16 mouse cellular contexts compared by ENCODE assay signal in the genomic region with DNA sequence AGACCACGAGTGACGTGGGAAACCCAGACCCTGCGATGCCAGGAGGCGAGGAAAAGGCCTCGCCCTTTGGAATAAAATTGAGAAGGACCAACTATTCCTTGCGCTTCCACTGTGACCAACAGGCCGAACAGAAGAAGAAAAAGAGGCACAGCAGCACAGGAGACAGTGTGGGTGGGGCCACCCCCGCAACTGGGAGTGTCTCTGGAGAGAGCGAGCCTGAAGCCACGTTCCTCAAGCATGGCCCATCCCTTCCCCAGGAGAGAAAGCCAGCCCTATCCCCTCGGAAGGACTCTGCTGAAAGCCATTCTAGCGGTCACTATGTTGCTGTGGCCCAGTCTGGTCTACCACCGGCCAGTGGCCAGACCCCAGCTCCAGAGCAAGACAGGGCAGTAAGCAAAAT. TPM values are rescaled to one million over a fixed set of nuclear protein-coding genes. Genes with fewer than 3 reads are reported as not detected.
DNase-seq lines count a peak whose midpoint lies in the region; ATAC-seq and TF ChIP-seq lines count a peak whose summit lies in the region.
"Had no signal": no experiment of that assay in that cellular context is flagged by ENCODE, and none has a peak within 500 bp of the region (broad histone marks: within the 10 kb centered on the region; RNA-seq: fewer than 3 reads in every experiment).

No protein-coding gene starts in this region.

- TF ChIP-seq CTCF in lung, embryonic 14.5 days (IDR thresholded peaks at IDR 0.05; ENCODE audit: low read depth): no peak

- ATAC-seq in heart, embryonic 13.5 days (ENCODE audit: extremely low read depth, insufficient number of reproducible peaks, low FRiP score, low TSS enrichment): peak; percentile 45; the same call in 1 of the 2 replicates
- ATAC-seq in lung, embryonic 14.5 days (ENCODE audit: insufficient read depth): no peak
- ATAC-seq in embryonic facial prominence, embryonic 13.5 days (ENCODE audit: insufficient number of reproducible peaks, insufficient read depth, low FRiP score, low TSS enrichment, low read depth): 0 out of 2 replicates have a peak, but pooled peaks have one; percentile 28
- no peak for ATAC-seq in stomach, embryonic 15.5 days (ENCODE audit: insufficient read depth, low FRiP score, low read depth)
- ATAC-seq: lung, postnatal 0 days had no signal

- H3K4me1 ChIP-seq in heart, embryonic 13.5 days: peaks cover 61% of the 10 kb centered on the region
- peaks cover 7% of the 10 kb centered on the region; the same call in 1 of the 2 replicates for H3K4me1 ChIP-seq in lung, embryonic 14.5 days (ENCODE audit: insufficient read depth)
- peaks cover 17% of the 10 kb centered on the region for H3K4me1 ChIP-seq in embryonic facial prominence, embryonic 13.5 days
- peaks cover 13% of the 10 kb centered on the region; the same call in 1 of the 2 replicates for H3K4me1 ChIP-seq in stomach, embryonic 15.5 days

- peak overlapping the region; percentile 86 for H3K27ac ChIP-seq in heart, embryonic 13.5 days (replicated peaks)
- no peak overlapping the region for H3K27ac ChIP-seq in lung, embryonic 14.5 days (ENCODE audit: low read depth)
- no peak overlapping the region for H3K27ac ChIP-seq in embryonic facial prominence, embryonic 13.5 days
- no peak overlapping the region for H3K27ac ChIP-seq in stomach, embryonic 15.5 days
- H3K27ac ChIP-seq: limb, embryonic 12.5 days had no signal

- no peak for DNase-seq in heart, postnatal 14 days
- no peak for DNase-seq in lung, embryonic 14.5 days
- no peak for DNase-seq in lung, postnatal 10 days
- no peak for DNase-seq in embryo, embryonic 9.5 days (ENCODE audit: extremely low spot score)
- DNase-seq in c-Kit-positive CD71-positive TER-119-positive erythroid progenitor cells, embryonic 14.5 days (ENCODE audit: low spot score): no peak
- DNase-seq: B cell, adult 2 months; cerebellum, postnatal 36 days; kidney, adult 11 months; kidney, postnatal 4 days; layer of hippocampus, postnatal 36 days; thymus, postnatal 14 days had no signal

- H3K9ac ChIP-seq in heart, embryonic 13.5 days: peak overlapping the region; percentile 89
- no peak overlapping the region for H3K9ac ChIP-seq in lung, embryonic 14.5 days
- 0 out of 2 replicates have a peak overlapping the region, but pooled peaks have one; percentile 63 for H3K9ac ChIP-seq in embryonic facial prominence, embryonic 13.5 days
- no peak overlapping the region for H3K9ac ChIP-seq in stomach, embryonic 15.5 days

- 34% methylated on average over 13 of the region's 13 CpGs for WGBS in heart, embryonic 13.5 days
- WGBS in lung, embryonic 14.5 days: 66% methylated on average over 13 of the region's 13 CpGs
- 73% methylated on average over 13 of the region's 13 CpGs for WGBS in embryonic facial prominence, embryonic 13.5 days
- WGBS in stomach, embryonic 15.5 days: 76% methylated on average over 13 of the region's 13 CpGs

- H3K4me2 ChIP-seq in heart, embryonic 13.5 days: peak overlapping the region; percentile 99
- H3K4me2 ChIP-seq in lung, embryonic 14.5 days: peak overlapping the region; percentile 72
- H3K4me2 ChIP-seq in embryonic facial prominence, embryonic 13.5 days: no peak overlapping the region; the same call in 1 of the 2 replicates
- H3K4me2 ChIP-seq in stomach, embryonic 15.5 days: peak overlapping the region; percentile 68

- H3K36me3 ChIP-seq in heart, embryonic 13.5 days: no peaks in the 10 kb centered on the region
- 0 out of 2 replicates have a peak, but pooled peaks cover 4% of the 10 kb centered on the region for H3K36me3 ChIP-seq in lung, embryonic 14.5 days (ENCODE audit: insufficient read depth)
- peaks cover 11% of the 10 kb centered on the region for H3K36me3 ChIP-seq in embryonic facial prominence, embryonic 13.5 days
- H3K36me3 ChIP-seq in stomach, embryonic 15.5 days: no peaks in the 10 kb centered on the region

- H3K9me3 ChIP-seq in heart, embryonic 13.5 days: no peaks in the 10 kb centered on the region
- H3K9me3 ChIP-seq in lung, embryonic 14.5 days (ENCODE audit: low read depth, low read length): no peaks in the 10 kb centered on the region
- H3K9me3 ChIP-seq in embryonic facial prominence, embryonic 13.5 days: no peaks in the 10 kb centered on the region
- no peaks in the 10 kb centered on the region for H3K9me3 ChIP-seq in stomach, embryonic 15.5 days
- H3K9me3 ChIP-seq: limb, embryonic 12.5 days had no signal

- H3K4me3 ChIP-seq in heart, embryonic 13.5 days: peak overlapping the region; percentile 73
- peak overlapping the region; percentile 40; the same call in 1 of the 2 replicates for H3K4me3 ChIP-seq in lung, embryonic 14.5 days (ENCODE audit: low read depth, low read length)
- H3K4me3 ChIP-seq in embryonic facial prominence, embryonic 13.5 days: 0 out of 2 replicates have a peak overlapping the region, but pooled peaks have one; percentile 44
- peak overlapping the region; percentile 43 for H3K4me3 ChIP-seq in stomach, embryonic 15.5 days (replicated peaks)

- peaks cover 42% of the 10 kb centered on the region for H3K27me3 ChIP-seq in heart, embryonic 13.5 days (replicated peaks)
- peaks cover 33% of the 10 kb centered on the region for H3K27me3 ChIP-seq in lung, embryonic 14.5 days (ENCODE audit: insufficient read depth, low read length)
- H3K27me3 ChIP-seq in embryonic facial prominence, embryonic 13.5 days: peaks cover 42% of the 10 kb centered on the region
- peaks cover 26% of the 10 kb centered on the region; the same call in 1 of the 2 replicates for H3K27me3 ChIP-seq in stomach, embryonic 15.5 days (replicated peaks)

- intact Hi-C loops in heart, postnatal 14 days (cut with DNase I): no loop called here

RNA-seq across cellular contexts. Expression of gene Aasdh, which starts 46.9 kb away (rescaled TPM):
- 14.8 and 18.9 TPM in 2 replicates for polyA plus RNA-seq in heart, embryonic 13.5 days (2015; fragmentation: Nextera tagmentation; extraction: Ambion mirVana)
- 10 to 100 TPM; 12.8 to 13.6 TPM for total RNA-seq in heart, postnatal 14 days (2021)
- polyA plus RNA-seq in lung, embryonic 14.5 days (2014; fragmentation: Nextera tagmentation; extraction: Ambion mirVana): 20.4 and 22.8 TPM in 2 replicates
- polyA plus RNA-seq in embryonic facial prominence, embryonic 13.5 days (2015; fragmentation: Nextera tagmentation; extraction: Ambion mirVana): 21.4 and 26.0 TPM in 2 replicates
- polyA plus RNA-seq in stomach, embryonic 15.5 days (2015; fragmentation: Nextera tagmentation; extraction: Ambion mirVana): 14.5 and 16.7 TPM in 2 replicates

Comparison
In these comparisons a context has a peak if more than half of its experiments do, and no peak if none do; other contexts are left out.
1. ATAC-seq: peak in heart, embryonic 13.5 days (single experiment) and embryonic facial prominence, embryonic 13.5 days (single experiment); none in lung, embryonic 14.5 days (single experiment) and stomach, embryonic 15.5 days (single experiment).
2. H3K9ac ChIP-seq: peak in heart, embryonic 13.5 days (single experiment) and embryonic facial prominence, embryonic 13.5 days (single experiment); none in lung, embryonic 14.5 days (single experiment) and stomach, embryonic 15.5 days (single experiment).
3. Peak in every context shown above with its lines, with median percentiles within 50 percentile points of each other: H3K4me3 ChIP-seq.